Mouse (Mus musculus): Measurements from ENCODE around the gene Slamf9.

- TF ChIP-seq POLR2A (IDR thresholded peaks at IDR 0.05; ENCODE audit: low read depth, low read length) (peak; percentile 45; the same call in 1 of the 2 replicates), MXI1 (IDR thresholded peaks at IDR 0.05; ENCODE audit: low read depth, low read length) (peak; percentile 61; the same call in 1 of the 2 replicates), MEF2A (IDR thresholded peaks at IDR 0.05; ENCODE audit: borderline replicate concordance, low read depth, low read length) (no peak; the same call in 1 of the 2 replicates), ZC3H11A (IDR thresholded peaks at IDR 0.05; ENCODE audit: low read depth, low read length) (no peak), MAFK (IDR thresholded peaks at IDR 0.05; ENCODE audit: insufficient replicate concordance, low read length) (no peak), CTCF (conservative IDR thresholded peaks at IDR 0.05 in 1 of 2, IDR thresholded peaks at IDR 0.05 in 1 of 2; ENCODE audit: low read depth in 2 of 2, low read length in 2 of 2) (no peak), BHLHE40 (IDR thresholded peaks at IDR 0.05; ENCODE audit: low read depth, low read length) (peak; percentile 96), TCF12 (IDR thresholded peaks at IDR 0.05; ENCODE audit: low read depth, low read length) (peak; percentile 76), CHD1 (IDR thresholded peaks at IDR 0.05; ENCODE audit: low read depth, low read length) (no peak), USF2 (conservative IDR thresholded peaks at IDR 0.05; ENCODE audit: low read depth, low read length) (no peak)
Observed at GRCm38 (mm10) chr1:172475054-172475741, at the start of gene Slamf9.
